Mouse (Mus musculus) testis, postnatal 14 days (tissue): ENCODE measurements around the gene F7.

Experiments
- DNase-seq: peaks from one replicate; pipeline ENCODE4 v3.0.0; 2021; ENCODE audit warnings: low spot score

Gene F7

DNA sequence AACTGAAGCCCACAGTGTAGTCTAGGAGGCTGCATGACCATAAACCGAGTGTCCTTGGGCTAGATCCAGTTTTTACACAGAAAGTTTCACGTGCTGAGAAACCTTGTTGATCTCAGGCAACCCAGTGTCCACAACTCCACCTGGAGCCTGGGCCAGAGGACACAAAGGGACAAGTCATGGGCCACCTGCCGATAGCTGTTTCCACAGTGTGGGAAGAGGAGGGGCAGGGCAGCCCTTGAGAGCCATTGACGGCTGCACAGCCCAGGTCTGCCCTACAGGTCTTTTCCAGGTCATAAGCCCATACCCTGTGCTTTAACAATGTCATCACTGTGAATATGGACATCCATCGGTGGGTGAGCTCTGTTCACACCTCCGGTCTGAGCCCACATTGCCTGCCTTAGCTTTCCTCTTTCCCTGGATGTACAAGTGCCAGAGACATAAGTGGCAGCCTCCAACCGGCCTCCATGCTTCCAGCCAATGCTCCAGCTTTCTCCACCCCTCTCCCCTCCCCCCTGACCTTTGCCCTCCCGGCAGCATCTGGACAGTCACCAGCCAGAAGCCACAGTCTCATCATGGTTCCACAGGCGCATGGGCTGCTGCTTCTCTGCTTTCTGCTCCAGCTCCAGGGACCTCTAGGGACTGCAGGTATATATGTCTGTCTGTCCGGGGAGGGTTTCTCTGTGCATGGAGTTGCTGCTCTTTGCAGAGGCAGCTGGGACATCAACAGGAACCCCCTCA is at the start of gene F7:
F7 (plus strand) TSS at position 548 of the 738 bp plus-strand sequence.
- no peak for DNase-seq

DNA sequence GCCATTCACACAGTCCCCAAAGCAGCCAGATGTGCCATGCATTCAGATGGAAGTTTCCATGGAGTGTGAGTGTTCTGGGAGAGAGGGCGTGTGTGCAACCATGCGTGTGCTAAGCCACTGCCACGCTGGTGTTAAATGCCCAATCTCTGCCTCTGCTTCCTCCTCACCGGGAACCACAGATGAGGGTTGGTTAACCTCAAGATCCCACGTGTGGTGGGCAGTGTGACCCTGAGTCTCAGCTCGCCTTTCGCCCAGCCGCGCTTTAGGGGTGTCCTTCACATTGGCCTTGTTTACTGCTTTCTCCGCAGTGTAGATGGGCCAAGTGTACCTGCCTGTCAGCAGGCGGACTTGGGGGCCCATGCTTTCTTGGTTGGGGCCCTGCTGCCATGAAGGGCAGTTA is 49.5 kb upstream of the F7 start:
- no peak for DNase-seq

DNA sequence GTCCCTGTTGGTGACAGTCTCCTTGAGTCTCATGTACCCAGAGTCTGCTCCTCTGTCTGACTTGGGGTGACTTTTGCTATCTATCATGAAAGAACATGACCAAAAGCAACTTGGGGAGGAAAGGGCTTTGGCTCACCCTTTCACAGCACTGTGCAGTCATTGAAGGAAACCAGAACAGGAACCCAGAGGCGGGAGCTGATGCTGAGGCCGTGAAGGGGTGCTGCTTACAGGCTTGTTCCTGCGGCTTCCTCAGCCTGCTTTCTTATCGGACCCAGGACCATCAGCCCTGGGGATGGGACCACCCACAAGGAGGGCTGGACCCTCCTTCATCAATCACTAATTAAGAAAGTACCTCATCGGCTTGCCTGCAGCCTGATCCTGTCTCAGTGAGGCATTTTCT is 49.1 kb upstream of the F7 start:
- DNase-seq, result no peak

DNA sequence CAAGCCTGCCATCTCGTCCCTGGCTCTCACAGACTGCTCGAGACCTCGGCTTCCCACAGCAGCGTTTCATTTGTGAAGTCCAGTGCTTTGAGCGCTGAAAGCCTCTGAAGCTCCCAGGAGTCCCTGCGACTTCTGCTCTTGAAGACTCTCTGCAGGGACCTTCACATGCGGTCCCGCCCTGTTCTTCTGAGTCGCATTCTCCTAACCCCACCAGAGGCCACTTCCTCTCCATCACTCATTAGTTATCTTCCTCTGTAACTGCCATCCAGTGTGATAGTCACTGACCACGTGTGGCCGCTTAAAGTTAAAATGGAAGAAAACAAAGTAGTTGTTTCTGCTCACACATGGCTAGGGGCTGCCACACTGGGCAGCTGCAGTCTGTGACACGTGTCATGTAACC is 48.5 kb upstream of the F7 start:
- DNase-seq, result no peak

DNA sequence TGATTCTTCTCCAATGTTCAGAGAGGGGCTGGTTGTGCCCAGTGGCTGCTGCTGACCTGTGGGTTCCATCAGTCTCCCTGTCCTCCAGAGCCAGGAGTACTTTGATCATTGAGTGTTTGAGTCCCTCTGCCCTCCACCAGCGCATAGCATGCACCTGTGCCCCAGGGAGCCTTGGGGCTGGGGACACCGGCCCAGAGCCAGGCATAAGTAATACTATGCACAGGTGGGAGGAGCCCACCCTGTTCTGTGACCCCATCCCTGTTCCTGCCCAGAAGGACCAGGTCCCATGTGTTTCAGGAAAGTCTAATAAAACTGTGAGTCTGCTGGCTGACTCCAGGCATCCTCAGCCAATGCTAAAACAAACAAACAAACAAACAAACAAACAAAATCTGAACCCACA is 47.5 kb upstream of the F7 start:
- DNase-seq, result no peak

DNA sequence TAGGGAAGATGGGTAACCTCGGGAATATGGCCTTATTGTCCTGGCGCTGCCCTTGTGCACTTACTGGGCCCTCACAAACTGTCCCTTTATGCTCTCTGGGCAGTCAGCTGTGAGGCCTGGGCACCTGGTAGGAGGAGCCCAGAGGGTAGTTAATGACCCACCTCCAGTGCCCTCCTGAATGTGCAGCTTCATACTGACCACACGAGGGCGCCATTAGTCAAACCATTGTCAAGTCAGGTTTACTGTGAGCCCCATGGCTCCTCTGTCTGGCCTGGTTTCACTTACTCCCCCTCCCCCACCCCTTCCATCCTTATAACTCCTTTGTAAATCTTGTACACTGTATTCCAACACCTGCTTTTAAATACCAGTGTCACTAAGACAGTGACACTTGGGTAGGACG is 47.1 kb upstream of the F7 start:
- DNase-seq, result peak; percentile 27

DNA sequence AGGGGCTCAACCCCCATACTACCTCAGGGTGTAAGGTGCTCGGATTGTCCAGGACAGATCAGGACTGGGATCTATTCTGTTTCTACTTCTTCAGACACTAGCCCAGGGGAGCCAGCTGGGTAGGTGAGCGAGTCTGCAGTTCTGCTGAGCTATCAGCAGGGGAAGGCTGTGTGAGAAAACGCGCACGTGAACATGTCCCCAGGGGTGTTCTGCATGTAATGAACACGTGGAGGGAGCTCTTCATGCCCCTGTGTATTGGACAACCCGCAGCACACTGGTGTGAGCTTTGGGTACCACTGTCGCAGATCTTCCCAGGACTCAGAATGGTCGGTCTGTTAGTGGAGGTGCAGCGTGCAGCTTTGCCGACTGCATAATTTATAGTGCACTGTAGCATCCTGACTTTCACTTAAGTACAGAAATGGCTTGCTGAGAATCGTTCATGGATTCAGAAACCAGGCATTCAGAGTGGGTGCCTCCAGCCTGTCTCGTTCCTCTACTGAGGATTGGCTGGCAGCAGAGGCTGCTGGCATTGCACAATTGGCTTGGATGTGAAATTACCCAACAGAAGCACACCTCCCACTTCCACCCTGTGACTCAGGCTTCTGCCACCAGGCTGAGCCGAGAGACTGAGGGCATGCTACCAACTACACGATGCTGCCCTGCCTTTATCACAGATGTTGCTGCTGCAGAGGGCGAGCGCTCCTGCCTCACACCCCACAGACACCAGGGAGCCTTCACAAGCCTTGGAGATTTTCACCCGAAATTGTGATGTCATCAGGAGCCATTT is 42.0 kb upstream of the F7 start:
- no peak for DNase-seq

DNA sequence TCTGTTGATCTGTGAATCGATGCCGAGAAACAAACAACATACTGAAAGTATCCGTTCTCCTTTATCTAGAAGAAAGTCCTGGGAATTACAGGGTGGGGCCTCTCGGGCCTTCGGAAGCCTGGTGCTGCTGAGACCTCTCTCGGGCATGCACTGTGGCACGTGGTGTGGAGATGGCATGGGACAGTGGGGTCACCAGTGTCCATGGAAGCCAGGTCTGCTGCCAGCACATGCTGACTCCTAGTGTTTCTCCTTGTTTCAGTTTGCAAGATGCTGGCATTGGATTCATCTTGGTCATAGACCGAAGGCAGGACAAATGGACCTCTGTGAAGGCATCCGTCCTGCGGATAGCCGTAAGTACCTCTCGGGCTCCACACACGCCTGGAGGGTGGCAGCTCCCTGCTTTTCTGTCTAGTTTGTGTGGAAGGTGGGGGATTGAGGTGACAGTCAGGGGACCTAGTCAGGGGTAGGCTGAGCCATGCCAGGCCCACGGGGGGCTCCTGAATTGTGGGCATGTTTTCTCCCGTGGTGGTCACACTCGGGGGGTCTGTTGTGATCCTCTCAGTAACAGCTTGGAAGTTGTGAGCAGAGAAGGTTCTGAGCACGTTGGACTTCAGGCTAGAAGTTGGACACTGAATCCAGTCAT is 41.1 kb upstream of the F7 start:
- DNase-seq, result no peak

DNA sequence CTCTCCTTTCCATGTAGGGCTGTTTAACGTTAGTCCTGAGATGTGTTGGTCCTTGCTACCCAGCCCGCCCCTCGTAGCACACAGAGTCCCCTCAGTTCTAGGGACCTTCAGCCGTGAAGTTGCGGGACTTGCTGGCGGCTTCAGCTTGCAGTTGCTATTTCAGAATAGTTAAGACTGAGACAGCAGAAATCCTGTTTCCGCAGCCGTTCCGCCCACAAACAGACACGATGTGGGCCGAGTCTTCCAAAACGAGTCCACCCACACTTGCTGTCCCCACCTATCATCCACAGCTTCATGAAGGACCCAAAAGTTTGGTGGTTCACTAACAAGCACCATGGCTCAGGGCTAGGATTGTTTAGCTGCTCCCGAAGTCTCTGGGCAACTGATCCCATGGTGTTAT is 40.6 kb upstream of the F7 start:
- no peak for DNase-seq

DNA sequence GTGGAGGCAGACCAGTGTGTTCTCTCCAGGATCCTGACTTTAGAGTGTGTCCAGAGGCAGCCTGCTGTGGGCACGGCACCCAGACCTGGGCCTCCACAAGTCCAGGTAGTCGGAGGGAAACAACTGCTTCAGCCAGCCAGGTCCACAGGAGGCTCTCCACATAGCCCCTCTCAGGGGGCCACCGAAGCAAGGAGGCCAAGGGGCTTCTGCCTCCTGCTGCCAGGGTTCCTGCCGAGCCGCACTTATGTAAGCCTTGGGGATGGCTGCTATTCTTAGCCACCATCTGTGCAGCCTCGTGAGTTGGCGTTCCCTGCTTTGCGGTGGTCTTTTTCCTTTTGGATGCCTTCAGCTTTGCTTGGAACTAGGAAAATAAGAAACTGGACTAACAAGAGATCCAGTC is 38.3 kb upstream of the F7 start:
- DNase-seq, result no peak

DNA sequence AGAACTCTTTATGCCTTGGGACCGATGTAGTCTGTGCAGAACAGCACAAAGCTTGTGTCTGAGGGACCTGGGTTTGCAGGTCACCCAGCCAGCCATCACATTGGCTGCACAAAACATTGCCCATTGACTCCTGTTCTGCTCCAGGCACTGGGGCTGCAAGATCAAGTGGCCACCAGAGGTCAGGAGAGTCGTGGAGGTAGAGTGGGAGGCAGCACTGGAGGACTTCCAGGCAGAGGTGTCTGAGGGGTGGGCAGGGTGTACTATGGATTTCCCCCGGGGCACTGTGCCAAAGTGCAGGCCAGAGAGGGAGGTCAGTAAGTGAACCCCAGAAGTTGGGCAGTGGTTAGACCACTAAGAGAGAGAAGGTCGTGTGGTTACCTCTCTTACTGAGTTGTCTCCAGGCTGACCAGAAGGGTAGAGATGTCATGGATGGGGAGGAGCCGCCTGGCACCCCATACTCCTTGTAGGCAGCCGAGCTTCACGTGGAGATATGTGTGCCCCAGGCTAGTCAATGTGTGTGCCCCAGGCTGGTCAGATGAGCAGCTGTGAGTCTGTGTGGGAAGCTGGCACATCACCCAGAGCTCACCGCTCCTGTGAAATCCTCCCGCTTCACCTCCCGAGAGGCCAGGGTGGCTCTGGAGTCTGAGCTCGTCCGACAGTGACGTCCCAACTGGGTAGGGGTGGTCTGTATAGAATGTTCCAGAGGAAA is 37.0 kb upstream of the F7 start:
- no peak for DNase-seq

DNA sequence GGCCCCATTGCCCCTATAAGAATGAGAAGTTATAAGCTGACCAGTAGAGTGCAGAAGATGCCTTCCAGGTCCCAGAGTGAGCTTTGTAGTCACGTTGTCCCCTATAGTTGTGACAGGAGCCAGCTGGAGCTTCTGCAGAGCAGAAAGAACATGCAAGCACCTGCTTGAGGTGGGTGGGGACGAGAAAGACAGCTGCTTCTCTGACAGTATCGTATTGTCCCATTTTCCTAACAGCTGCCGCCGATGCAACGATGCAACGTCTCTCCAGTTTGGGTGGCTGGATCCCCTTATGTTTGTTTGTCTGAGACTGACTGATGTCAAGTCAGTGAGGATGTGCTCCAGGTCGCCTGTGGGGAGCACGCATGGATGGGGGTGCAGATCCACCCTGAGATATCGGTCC is 34.4 kb upstream of the F7 start:
- no peak for DNase-seq

DNA sequence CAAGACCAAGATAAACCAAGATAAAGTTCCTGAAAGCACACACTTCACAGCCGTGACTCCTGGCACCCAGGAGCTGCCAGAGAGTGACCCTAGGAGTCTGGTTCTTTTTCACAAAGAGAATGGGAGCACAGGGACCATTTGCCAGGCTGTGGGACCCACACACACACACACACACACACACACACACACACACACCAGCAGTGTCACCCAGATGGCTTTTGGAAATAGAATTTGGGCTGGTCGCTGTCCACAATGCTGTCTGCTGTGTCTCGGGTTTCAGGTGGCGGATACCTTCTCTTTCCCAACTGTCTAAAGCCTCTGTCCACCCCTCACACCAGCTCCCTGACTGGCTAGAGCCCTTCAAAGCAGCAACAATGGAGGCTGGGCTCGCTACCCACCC is 31.4 kb upstream of the F7 start:
- no peak for DNase-seq

DNA sequence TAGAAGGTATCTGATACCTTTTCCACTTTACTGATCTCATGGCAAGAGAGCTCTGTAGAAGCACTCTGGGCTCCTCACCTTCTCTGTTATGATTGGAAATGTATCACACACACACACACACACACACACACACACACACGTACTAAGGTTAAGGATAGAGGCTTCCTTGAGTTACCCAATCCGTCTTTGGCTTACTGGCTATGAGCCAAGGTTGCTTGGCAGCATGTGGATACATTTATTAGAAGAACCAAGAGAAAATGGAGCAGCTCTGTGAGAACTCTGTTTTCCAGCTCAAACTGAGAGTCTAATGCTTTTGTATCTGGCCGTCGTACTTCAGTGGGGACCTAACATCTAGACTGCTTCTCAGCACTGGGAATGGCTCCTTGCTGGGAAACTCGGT is 30.4 kb upstream of the F7 start:
- no peak for DNase-seq

DNA sequence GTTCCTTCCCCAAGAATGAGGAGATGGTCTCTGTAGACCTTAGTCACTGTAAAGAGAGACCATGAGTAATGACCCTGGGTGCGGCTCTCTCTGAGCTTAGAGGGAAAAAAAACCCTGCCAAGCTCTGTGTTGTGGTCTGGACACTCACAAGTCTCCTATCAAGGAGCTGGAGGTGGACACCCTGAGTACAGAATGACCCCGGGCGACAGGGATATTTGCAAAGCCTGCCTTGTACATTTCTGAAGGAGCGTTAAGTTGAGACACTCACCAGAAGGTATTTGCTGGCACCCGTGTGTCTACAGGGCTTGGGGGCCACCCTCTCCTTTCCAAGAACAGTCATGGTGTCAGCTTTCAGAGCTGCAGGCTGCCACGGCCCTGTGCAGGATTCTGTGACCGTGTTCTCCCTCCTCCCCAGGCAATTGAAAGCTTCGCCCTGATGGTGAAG is 29.0 kb upstream of the F7 start:
- no peak for DNase-seq

DNA sequence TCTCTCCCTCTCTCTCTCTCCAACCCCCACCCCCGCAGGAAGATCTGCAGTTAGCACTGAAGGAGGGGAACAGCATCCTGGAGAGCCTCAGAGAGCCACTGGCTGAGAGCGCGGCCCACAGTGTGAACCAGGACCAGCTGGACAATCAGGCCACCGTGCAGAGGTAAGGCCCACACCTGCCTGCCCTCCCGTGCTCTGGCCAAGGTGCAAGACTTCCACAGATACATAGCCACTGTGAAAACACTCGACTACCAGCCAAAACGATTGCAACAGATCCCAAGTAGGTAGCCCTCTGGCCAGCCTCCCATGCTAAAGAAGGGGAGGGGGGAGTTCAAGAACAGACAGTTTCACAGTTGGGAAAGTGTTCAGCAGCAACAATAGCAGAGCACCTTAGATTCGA is 27.5 kb upstream of the F7 start:
- no peak for DNase-seq

DNA sequence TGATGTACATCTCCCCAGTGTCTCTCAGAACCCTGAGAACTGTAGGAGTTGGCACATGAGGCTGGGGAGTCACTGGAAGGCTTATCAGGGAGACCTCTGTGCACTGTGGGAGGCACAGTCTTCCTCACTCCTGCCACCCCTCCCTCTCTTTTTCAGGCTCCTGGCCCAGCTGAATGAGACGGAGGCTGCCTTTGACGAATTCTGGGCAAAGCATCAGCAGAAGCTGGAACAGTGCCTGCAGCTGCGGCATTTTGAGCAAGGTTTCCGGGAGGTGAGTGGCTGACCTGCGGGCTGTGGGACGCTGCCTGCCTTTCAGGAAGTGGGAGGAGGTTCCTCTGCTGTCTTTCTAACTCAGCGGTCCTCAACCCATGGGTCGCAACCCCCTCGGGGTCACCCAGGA is 26.0 kb upstream of the F7 start:
- DNase-seq, result peak; percentile 17

DNA sequence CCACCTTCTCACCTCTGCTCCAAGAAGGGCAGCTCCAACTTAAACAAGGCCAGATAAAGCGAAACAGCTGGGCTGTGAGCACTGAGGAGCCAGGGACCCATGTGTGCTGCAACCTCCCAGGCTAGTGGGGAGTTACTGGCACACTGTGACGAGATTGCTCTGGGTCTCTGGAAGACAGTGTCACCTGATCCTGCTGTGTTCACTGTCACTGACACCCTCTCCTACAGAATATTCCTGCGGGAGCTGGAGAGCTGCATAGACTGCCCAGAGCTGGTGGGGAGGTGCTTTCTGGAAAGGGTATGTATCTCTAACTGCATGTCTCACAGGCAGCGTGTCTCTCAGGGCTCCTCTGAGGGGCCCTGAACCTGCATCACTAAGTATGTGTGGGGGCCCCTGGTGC is 18.4 kb upstream of the F7 start:
- no peak for DNase-seq

DNA sequence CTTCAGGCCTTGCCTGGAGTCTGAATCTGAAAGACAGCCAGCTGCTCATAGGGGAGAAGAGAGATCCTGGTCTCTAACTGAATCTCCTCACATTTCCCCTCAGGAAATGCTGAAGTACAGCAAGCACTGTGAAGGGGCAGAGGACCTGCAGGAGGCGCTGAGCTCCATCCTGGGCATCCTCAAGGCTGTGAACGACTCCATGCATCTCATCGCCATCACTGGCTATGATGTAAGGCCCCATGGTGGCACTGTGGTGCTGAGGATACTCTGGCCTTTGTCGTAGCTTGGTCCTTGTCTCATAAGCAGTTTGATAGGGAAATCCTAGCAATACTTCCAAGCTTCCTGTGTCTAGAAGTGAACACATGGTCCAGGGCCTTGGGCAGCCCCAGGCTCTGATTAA is 15.5 kb upstream of the F7 start:
- DNase-seq, result no peak

DNA sequence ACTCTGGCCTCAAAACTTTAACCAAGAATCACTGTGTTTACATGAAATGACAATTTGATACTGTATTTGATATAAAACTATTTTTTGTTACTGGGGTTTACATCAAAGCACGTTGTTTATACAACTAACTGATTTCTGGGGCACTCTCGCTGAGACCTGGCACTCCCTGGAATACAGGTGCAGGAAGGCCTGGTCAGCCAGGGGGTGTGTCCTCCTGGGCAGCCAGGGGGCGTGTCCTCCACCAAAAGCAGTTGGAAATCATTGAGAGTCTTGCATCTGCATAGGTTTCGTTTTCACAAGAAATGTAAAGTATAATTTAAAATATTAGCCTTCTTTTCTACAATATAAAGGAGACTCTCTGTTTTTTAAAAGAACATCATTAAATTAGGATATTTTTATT is 6.3 kb upstream of the F7 start:
- no peak for DNase-seq

DNA sequence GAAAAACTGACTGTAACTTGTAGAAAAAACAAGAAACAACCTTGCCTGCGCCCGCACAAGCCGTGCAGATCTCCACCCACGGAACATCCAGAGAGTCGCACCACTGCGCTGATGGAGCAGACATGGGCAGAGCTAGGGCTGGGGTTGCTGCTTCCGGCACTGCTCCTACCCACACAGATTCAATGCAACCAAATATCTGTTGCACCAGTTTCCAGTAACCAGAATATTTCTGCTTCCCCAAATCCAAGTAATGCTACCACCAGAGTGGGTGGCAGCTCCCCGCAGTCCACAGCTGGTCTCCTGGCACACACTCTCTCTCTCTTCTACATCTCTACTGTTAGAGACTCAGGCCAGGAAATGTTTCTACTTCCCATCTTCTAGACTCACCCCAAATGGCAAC is 4.0 kb upstream of the F7 start:
- no peak for DNase-seq

DNA sequence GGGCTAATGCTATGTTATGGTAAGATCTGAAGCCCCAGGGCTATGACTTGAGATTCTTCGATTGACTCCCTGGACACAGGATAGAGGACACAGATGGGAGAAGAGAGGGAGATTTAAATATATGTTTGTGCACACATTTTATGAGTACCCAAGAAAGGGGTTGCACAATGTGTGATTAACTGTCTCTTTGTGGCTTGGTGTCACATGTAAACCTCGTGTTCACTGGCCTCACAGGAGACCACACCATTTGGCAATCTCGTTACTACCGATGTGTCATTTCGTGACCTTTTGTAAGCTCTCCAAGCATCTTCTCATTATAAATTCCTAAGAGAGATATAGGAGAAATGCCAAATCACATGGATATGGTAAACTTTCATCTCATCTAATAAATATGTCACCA is 1.8 kb downstream of the F7 start:
- no peak for DNase-seq

DNA sequence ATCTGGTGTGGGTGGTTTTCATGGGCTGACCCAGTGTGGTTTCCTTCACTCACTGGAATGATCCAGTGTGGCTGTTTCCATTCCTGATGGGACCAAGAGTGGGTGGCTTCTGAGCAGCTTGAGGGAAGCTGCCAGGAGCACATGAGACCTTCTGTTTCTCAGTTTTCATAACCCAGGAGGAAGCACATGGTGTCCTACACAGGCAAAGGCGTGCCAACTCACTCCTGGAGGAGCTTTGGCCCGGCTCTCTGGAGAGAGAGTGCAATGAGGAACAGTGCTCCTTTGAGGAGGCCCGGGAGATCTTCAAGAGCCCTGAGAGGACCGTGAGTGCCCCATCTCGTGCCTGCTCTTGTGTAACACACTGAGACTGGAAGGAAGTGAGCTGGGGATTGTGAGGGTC is 2.6 kb downstream of the F7 start:
- DNase-seq, result peak; percentile 42
